Mouse (Mus musculus): ENCODE data around the gene Timm23. TPM values are rescaled to one million over a fixed set of nuclear protein-coding genes. Genes with fewer than 3 reads are reported as not detected.
"Not testable (repeated sequence)": the region's sequence is repeated elsewhere in the genome, so short reads cannot be mapped to it uniquely, and the experiment has no call there.

The Timm23 gene
- polyA plus RNA-seq, 1 experiment from 2014 or later = 222 TPM

GRCm38 (mm10) chr14:32180861-32181260 lies 20.8 kb downstream of the Timm23 start:
- Histone ChIP-seq H3K4me3 (no peak overlapping the region), H3K4me1 (no peaks in the 10 kb centered on the region), H3K9ac (replicated peaks) (no peak overlapping the region), H3K36me3 (peaks cover 56% of the 10 kb centered on the region), H3K27ac (replicated peaks) (no peak overlapping the region), H3K27me3 (no peaks in the 10 kb centered on the region), H3K9me3 (no peaks in the 10 kb centered on the region), H3K4me2 (replicated peaks) (no peak overlapping the region)
- no peak for ATAC-seq (ENCODE audit: low FRiP score, low read depth)
- 92% methylated on average over 6 of the region's 6 CpGs for WGBS

DNA sequence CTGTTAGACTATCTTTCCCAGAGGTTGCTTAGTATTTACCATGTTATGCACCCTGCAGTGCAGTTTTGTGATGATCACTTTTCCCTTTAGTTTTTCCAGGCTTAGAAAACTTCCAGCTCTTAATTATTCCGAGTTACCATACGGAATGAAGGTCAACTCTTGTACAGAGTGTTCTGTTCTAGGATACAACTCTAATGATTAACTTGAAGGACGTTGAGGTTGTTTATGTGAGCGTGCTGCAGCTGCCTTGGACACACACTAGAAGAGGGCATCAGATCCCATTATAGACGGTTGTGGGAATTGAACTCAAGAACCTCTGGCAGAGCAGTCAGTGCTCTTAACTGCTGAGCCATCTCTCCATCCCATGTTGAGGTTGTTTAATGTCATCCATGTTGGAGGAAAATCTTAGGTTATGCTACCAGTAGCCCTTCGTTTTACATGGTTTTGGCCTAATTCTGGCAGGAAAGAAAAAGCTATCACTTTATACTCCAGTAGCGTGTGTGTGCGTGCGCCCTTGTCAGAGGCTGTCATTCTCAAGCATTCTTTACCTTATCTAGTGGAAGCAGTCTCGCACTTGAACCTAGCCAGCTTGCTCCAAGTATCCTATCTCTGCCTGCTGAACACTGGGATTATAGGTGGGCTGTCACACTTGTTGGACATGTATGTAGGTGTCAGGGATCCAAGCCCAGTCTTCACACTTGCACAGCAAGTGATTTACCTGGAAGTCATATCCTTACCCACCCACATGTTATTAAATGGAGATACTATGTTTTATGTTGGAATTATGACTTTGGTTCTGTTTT lies 22.1 kb downstream of the Timm23 start:
- Histone ChIP-seq H3K4me1 (no peaks in the 10 kb centered on the region), H3K4me2 (replicated peaks) (no peak overlapping the region), H3K36me3 (peaks cover 59% of the 10 kb centered on the region), H3K27me3 (no peaks in the 10 kb centered on the region), H3K9me3 (no peaks in the 10 kb centered on the region), H3K4me3 (no peak overlapping the region), H3K27ac (replicated peaks) (no peak overlapping the region), H3K9ac (replicated peaks) (no peak overlapping the region)
- 92% methylated on average over 10 of the region's 10 CpGs for WGBS
- ATAC-seq (ENCODE audit: low FRiP score, low read depth) = no peak

DNA sequence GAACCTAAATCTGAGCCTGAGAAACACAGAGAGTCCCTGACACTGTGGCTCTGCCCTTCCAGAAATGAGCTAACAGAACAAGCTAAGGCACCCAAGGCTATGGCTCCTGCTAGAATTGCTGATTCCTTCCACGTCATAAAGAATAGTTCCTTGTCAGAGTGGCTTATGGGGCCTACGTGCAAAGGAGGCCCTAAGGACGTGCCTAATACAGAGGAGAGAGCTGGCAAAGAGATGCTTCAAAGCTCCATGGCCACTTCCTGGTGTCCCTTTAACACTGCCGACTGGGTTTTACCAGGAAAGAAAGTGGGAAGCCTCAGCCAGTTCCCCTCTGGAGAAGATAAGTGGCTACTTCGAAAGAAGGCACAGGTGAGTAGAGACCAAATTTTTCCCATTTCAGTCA lies 25.1 kb downstream of the Timm23 start:
- H3K9ac ChIP-seq (replicated peaks); H3K27me3 ChIP-seq; H3K4me1 ChIP-seq; H3K4me3 ChIP-seq; H3K9me3 ChIP-seq; H3K27ac ChIP-seq (replicated peaks); ATAC-seq (ENCODE audit: low FRiP score, low read depth); H3K4me2 ChIP-seq (replicated peaks): not testable (repeated sequence)
- peaks cover 47% of the 10 kb centered on the region for H3K36me3 ChIP-seq
- WGBS = 79% methylated on average over 5 of the region's 5 CpGs

DNA sequence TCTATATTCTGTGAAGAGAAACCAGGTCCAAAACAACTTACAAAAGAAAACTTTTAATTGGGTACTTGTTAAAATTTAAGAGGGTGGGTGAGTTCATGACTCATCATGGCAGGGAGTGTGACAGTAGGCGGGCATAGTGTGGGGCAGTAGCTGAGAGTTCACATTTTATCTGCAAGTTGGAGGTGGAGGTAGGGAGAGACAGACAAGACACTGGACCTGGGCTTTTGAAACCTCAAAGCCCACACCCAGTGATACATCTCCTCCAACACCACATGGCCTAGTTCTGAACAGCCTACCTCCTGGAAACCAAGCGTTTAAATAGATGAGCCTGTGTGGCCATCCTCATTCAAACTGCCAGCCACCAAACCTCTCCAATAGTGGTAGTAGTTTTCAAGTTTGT lies 26.4 kb downstream of the Timm23 start:
- Histone ChIP-seq H3K4me2 (replicated peaks) (no peak overlapping the region), H3K9ac (replicated peaks) (no peak overlapping the region), H3K36me3 (peaks cover 37% of the 10 kb centered on the region), H3K4me3 (no peak overlapping the region), H3K4me1 (no peaks in the 10 kb centered on the region), H3K27ac (replicated peaks) (no peak overlapping the region), H3K27me3 (no peaks in the 10 kb centered on the region), H3K9me3 (no peaks in the 10 kb centered on the region)
- no peak for ATAC-seq (ENCODE audit: low FRiP score, low read depth)
- WGBS = 95% methylated on average over 2 of the region's 2 CpGs

- no peaks in the 10 kb centered on the region; the same call in 1 of the 2 replicates for H3K27me3 ChIP-seq
- no peak overlapping the region for H3K27ac ChIP-seq (replicated peaks)
- 86% methylated on average over 4 of the region's 4 CpGs for WGBS
- H3K9ac ChIP-seq (replicated peaks) = no peak overlapping the region
- H3K4me1 ChIP-seq = peaks cover 6% of the 10 kb centered on the region
- H3K9me3 ChIP-seq = no peaks in the 10 kb centered on the region
- H3K36me3 ChIP-seq = peaks cover 19% of the 10 kb centered on the region
- no peak overlapping the region for H3K4me2 ChIP-seq (replicated peaks)
- no peak overlapping the region for H3K4me3 ChIP-seq
- ATAC-seq (ENCODE audit: low FRiP score, low read depth) = no peak
Measured at GRCm38 (mm10) chr14:32170137-32170536, 31.6 kb downstream of the Timm23 start.

- ATAC-seq (ENCODE audit: low FRiP score, low read depth) = no peak
- no peaks in the 10 kb centered on the region; the same call in 1 of the 2 replicates for H3K27me3 ChIP-seq
- H3K9me3 ChIP-seq = no peaks in the 10 kb centered on the region
- no peak overlapping the region for H3K4me2 ChIP-seq (replicated peaks)
- 78% methylated on average over 3 of the region's 3 CpGs for WGBS
- H3K9ac ChIP-seq (replicated peaks) = no peak overlapping the region; the same call in 1 of the 2 replicates
- H3K27ac ChIP-seq (replicated peaks) = no peak overlapping the region
- no peak overlapping the region for H3K4me3 ChIP-seq
- peaks cover 8% of the 10 kb centered on the region for H3K4me1 ChIP-seq
- H3K36me3 ChIP-seq = peaks cover 9% of the 10 kb centered on the region
Measured at GRCm38 (mm10) chr14:32168653-32169231, 33.0 kb downstream of the Timm23 start.

DNA sequence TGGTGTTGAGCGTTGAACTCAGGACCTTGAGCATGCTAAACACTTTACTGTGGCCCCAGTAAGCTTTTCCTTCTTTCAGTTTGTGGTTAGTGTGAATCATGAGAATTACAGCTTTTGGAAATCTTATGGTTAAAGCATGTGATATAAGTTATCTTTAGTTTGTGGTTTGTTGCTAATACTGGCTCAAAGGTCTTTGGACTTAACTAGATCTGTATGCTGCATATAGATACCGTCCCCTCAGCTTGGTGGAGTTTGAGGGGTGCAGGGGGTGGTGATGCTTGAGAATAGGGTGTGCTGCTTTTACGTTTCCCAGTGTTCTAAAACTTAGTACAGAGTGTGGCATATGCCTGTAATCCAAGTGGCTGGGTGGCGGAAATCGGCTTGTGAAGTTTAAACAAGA lies 34.4 kb downstream of the Timm23 start:
- Histone ChIP-seq H3K27ac (replicated peaks) (no peak overlapping the region), H3K9me3 (no peaks in the 10 kb centered on the region), H3K4me2 (replicated peaks) (no peak overlapping the region), H3K4me1 (peaks cover 8% of the 10 kb centered on the region), H3K36me3 (no peaks in the 10 kb centered on the region), H3K4me3 (no peak overlapping the region), H3K27me3 (no peaks in the 10 kb centered on the region; the same call in 1 of the 2 replicates), H3K9ac (replicated peaks) (no peak overlapping the region)
- WGBS = 87% methylated on average over 5 of the region's 5 CpGs
- no peak for ATAC-seq (ENCODE audit: low FRiP score, low read depth)

- no peak overlapping the region for H3K9ac ChIP-seq (replicated peaks)
- H3K4me1 ChIP-seq = peaks cover 10% of the 10 kb centered on the region
- H3K4me2 ChIP-seq (replicated peaks) = no peak overlapping the region
- H3K36me3 ChIP-seq = no peaks in the 10 kb centered on the region
- no peak for ATAC-seq (ENCODE audit: low FRiP score, low read depth)
- no peaks in the 10 kb centered on the region for H3K9me3 ChIP-seq
- no peaks in the 10 kb centered on the region; the same call in 1 of the 2 replicates for H3K27me3 ChIP-seq
- no peak overlapping the region for H3K4me3 ChIP-seq
- H3K27ac ChIP-seq (replicated peaks) = no peak overlapping the region
- WGBS = 90% methylated on average over 1 of the region's 1 CpGs
Measured at GRCm38 (mm10) chr14:32166840-32167239, 34.9 kb downstream of the Timm23 start.

- H3K4me2 ChIP-seq (replicated peaks) = peak overlapping the region; percentile 97
- H3K27me3 ChIP-seq = no peaks in the 10 kb centered on the region; the same call in 1 of the 2 replicates
- ATAC-seq (ENCODE audit: low FRiP score, low read depth) = no peak
- no peak overlapping the region for H3K27ac ChIP-seq (replicated peaks)
- 72% methylated on average over 2 of the region's 2 CpGs for WGBS
- H3K9ac ChIP-seq (replicated peaks) = no peak overlapping the region
- peaks cover 16% of the 10 kb centered on the region for H3K4me1 ChIP-seq
- H3K36me3 ChIP-seq = no peaks in the 10 kb centered on the region
- no peaks in the 10 kb centered on the region for H3K9me3 ChIP-seq
- H3K4me3 ChIP-seq = no peak overlapping the region
Measured at GRCm38 (mm10) chr14:32166062-32166441, 35.6 kb downstream of the Timm23 start.

DNA sequence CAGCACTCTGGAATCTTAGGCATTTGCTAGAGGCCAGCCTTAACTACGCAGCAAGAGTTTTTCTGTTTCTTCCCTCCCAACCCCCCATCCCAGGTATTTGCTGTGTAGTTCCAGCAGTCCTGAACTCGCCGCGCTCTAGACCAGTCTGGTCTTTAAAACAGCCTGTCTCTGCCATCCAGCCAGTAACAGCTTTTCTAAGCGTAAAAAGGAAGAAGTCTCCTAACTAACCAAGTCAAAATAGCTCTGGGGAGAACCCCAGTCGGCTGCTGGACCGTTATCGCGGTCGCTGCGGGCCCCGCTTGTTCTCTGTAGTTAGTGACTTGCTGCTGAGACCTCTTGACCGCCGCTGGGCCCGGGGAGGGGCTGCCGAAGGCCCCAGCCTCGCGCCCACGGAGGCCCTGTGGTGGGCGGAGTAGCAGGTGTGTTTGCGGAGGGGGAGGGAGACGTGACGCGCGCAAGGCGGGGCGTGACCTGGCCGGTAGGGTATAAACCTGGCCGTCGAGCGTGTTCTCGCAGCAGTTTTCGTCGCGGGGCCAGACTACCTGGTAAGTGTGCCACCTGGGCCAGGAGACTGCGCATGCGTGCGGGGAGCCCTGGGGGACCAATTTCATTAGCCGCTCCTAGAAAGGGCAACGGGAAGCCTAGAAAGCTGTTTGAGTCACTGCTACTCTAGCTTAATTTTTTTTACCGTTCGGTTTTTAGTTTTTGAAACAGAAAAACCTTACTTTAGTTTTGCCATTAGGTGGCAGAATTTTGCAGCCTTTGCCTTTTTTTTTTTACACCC lies 36.2 kb downstream of the Timm23 start:
- Histone ChIP-seq H3K27ac (replicated peaks) (0 out of 2 replicates have a peak overlapping the region, but pooled peaks have one; percentile 30), H3K4me2 (replicated peaks) (peak overlapping the region; percentile 97), H3K9ac (replicated peaks) (peak overlapping the region; percentile 69), H3K4me1 (peaks cover 22% of the 10 kb centered on the region), H3K9me3 (no peaks in the 10 kb centered on the region), H3K27me3 (no peaks in the 10 kb centered on the region; the same call in 1 of the 2 replicates), H3K4me3 (peak overlapping the region; percentile 53), H3K36me3 (no peaks in the 10 kb centered on the region)
- WGBS = 1% methylated on average over 42 of the region's 42 CpGs
- 0 out of 2 replicates have a peak, but pooled peaks have one; percentile 12 for ATAC-seq (ENCODE audit: low FRiP score, low read depth)

- Histone ChIP-seq H3K36me3 (no peaks in the 10 kb centered on the region), H3K9me3 (no peaks in the 10 kb centered on the region), H3K9ac (replicated peaks) (no peak overlapping the region), H3K4me1 (peaks cover 25% of the 10 kb centered on the region), H3K27ac (replicated peaks) (no peak overlapping the region), H3K27me3 (no peaks in the 10 kb centered on the region; the same call in 1 of the 2 replicates), H3K4me2 (replicated peaks) (no peak overlapping the region), H3K4me3 (no peak overlapping the region)
- ATAC-seq (ENCODE audit: low FRiP score, low read depth) = no peak
- WGBS = 86% methylated on average over 8 of the region's 8 CpGs
Measured at GRCm38 (mm10) chr14:32164173-32165051, 37.3 kb downstream of the Timm23 start.

Data from midbrain, embryonic 12.5 days (tissue).